Mouse (Mus musculus): ENCODE data around the gene Tsga8. TPM values are rescaled to one million over a fixed set of nuclear protein-coding genes. Genes with fewer than 3 reads are reported as not detected.

The Tsga8 gene
- 0.09 TPM in 1 of 2 replicates, not detected in the other for polyA plus RNA-seq (2012; rRNA removed)

DNA sequence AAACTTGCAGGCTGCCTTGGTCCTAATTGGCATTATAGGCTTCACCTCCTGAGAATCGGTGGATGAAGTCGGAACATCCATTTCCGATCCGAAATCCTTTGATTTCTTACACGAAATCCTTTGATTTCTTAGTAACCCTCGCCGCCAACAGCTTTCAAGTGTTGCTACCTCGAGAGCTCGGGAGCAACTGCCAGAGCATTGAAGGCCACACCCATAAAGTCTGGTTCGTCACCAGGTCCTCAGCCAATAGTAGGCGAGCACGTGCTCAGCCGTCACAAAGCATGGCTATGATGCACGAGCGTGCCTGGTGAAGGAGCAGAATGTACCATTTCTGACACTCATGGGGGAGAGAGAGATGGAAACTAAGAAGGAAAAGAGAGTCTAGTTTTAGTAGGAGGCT is at the start of gene Tsga8:
Gene Tsga8, minus strand, starts transcription at position 327 of the 400 bp plus-strand sequence.
- no peak for TF ChIP-seq CTCF (IDR thresholded peaks at IDR 0.05; ENCODE audit: borderline replicate concordance, control insufficient read depth, extremely low read depth, insufficient read depth, low read length, poor library complexity)
- TF ChIP-seq POLR2A (IDR thresholded peaks at IDR 0.05; ENCODE audit: control insufficient read depth, extremely low read depth, insufficient read depth, low read length, poor library complexity) = no peak
- no peak within 1 kb of the TSS for H3K4me3 ChIP-seq (ENCODE audit: control insufficient read depth, insufficient read depth, low read length)
- WGBS = 94% methylated on average over 15 of the region's 15 CpGs
- no peaks in the 10 kb centered on the region for H3K27me3 ChIP-seq (ENCODE audit: control insufficient read depth, insufficient read depth, low read length)
- DNase-seq = no peak
- H3K27ac ChIP-seq (ENCODE audit: control insufficient read depth, insufficient read depth, low read length) = no peak within 1 kb of the TSS
- no peaks in the 10 kb centered on the region for H3K36me3 ChIP-seq (ENCODE audit: control insufficient read depth, insufficient read depth, low read length)
- H3K4me1 ChIP-seq (replicated peaks; ENCODE audit: control insufficient read depth, insufficient read depth, low read length) = no peaks in the 10 kb centered on the region
